Mouse (Mus musculus): ENCODE results near the gene Gcnt7. TPM values are rescaled to one million over a fixed set of nuclear protein-coding genes. Genes with fewer than 3 reads are reported as not detected.

Gcnt7 gene
- polyA plus RNA-seq, 1 experiment from 2014 or later: 0.50 TPM

DNA sequence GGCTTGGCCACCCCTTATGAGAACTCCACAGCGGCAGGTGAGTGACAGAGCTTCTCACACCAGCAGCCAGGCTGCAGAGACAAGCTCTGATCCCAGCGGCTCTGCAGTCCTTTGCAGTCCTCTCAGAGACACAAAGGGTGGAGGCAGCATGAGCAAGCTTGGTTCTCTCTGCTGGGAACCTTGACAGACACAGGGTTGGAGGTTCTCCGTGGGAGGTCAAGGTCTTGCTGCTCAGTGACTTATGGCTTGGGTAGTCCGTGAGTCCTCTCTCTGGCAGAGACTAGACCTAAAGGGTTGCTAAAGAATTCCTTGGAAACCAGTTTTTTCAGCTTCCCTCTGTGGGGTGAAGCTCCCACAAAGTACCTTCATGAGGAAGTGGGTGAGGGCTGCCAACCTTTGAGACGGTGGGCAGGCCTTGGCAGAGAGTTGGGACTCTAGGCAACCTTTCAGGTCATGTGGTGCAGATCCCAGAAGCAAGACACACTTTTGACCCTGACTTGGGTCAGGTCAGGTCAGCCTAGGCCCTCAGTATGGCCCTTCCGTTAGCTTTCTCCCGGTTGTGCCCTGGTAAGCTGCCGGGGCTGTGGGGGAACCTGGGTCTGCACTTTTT, 38.4 kb upstream of the Gcnt7 start:
- no peak overlapping the region for H3K4me2 ChIP-seq (ENCODE audit: low read length)
- ATAC-seq (replicated peaks; ENCODE audit: low FRiP score, low read depth) (no peak), DNase-seq (ENCODE audit: low spot score) (no peak)
- no peaks in the 10 kb centered on the region for H3K4me1 ChIP-seq (replicated peaks; ENCODE audit: insufficient read depth, low read length)
- no peaks in the 10 kb centered on the region for H3K36me3 ChIP-seq (ENCODE audit: insufficient read depth, low read length)
- no peak for TF ChIP-seq CTCF (IDR thresholded peaks at IDR 0.05; ENCODE audit: low read depth)
- H3K4me3 ChIP-seq (replicated peaks; ENCODE audit: low read depth, low read length): no peak overlapping the region
- no peaks in the 10 kb centered on the region for H3K27me3 ChIP-seq (ENCODE audit: insufficient read depth, low read length)
- 73% methylated on average over 8 of the region's 8 CpGs for WGBS
- H3K9me3 ChIP-seq (replicated peaks; ENCODE audit: low read length): no peaks in the 10 kb centered on the region
- H3K27ac ChIP-seq: no peak overlapping the region
- H3K9ac ChIP-seq (ENCODE audit: low read depth, low read length): no peak overlapping the region

GRCm38 (mm10) chr2:172484696-172485370, 26.4 kb upstream of the Gcnt7 start:
- Histone ChIP-seq H3K36me3 (ENCODE audit: insufficient read depth, low read length) (no peaks in the 10 kb centered on the region), H3K27ac (no peak overlapping the region), H3K4me3 (replicated peaks; ENCODE audit: low read depth, low read length) (no peak overlapping the region), H3K9ac (ENCODE audit: low read depth, low read length) (no peak overlapping the region), H3K4me2 (ENCODE audit: low read length) (no peak overlapping the region), H3K27me3 (ENCODE audit: insufficient read depth, low read length) (no peaks in the 10 kb centered on the region), H3K4me1 (replicated peaks; ENCODE audit: insufficient read depth, low read length) (no peaks in the 10 kb centered on the region), H3K9me3 (replicated peaks; ENCODE audit: low read length) (no peaks in the 10 kb centered on the region)
- no peak for DNase-seq (ENCODE audit: low spot score)
- 0 out of 2 replicates have a peak, but pooled peaks have one; percentile 25 for ATAC-seq (replicated peaks; ENCODE audit: low FRiP score, low read depth)
- 17% methylated on average over 12 of the region's 12 CpGs for WGBS
- TF ChIP-seq CTCF (IDR thresholded peaks at IDR 0.05; ENCODE audit: low read depth): no peak

- Histone ChIP-seq H3K36me3 (ENCODE audit: insufficient read depth, low read length) (no peaks in the 10 kb centered on the region), H3K27ac (no peak overlapping the region), H3K4me2 (ENCODE audit: low read length) (no peak overlapping the region), H3K4me3 (replicated peaks; ENCODE audit: low read depth, low read length) (no peak overlapping the region), H3K27me3 (ENCODE audit: insufficient read depth, low read length) (no peaks in the 10 kb centered on the region), H3K4me1 (replicated peaks; ENCODE audit: insufficient read depth, low read length) (no peaks in the 10 kb centered on the region), H3K9me3 (replicated peaks; ENCODE audit: low read length) (no peaks in the 10 kb centered on the region), H3K9ac (ENCODE audit: low read depth, low read length) (no peak overlapping the region)
- no peak for TF ChIP-seq CTCF (IDR thresholded peaks at IDR 0.05; ENCODE audit: low read depth)
- 85% methylated on average over 14 of the region's 14 CpGs for WGBS
- DNase-seq (ENCODE audit: low spot score) (no peak), ATAC-seq (replicated peaks; ENCODE audit: low FRiP score, low read depth) (no peak)
These were observed 25.5 kb upstream of the Gcnt7 start for GRCm38 (mm10) chr2:172483766-172484413.

- ATAC-seq (replicated peaks; ENCODE audit: low FRiP score, low read depth) (no peak), DNase-seq (ENCODE audit: low spot score) (no peak)
- Histone ChIP-seq H3K27me3 (ENCODE audit: insufficient read depth, low read length) (no peaks in the 10 kb centered on the region), H3K4me2 (ENCODE audit: low read length) (no peak overlapping the region), H3K9me3 (replicated peaks; ENCODE audit: low read length) (no peaks in the 10 kb centered on the region), H3K4me3 (replicated peaks; ENCODE audit: low read depth, low read length) (no peak overlapping the region), H3K36me3 (ENCODE audit: insufficient read depth, low read length) (no peaks in the 10 kb centered on the region), H3K9ac (ENCODE audit: low read depth, low read length) (no peak overlapping the region), H3K4me1 (replicated peaks; ENCODE audit: insufficient read depth, low read length) (no peaks in the 10 kb centered on the region), H3K27ac (no peak overlapping the region)
- no peak for TF ChIP-seq CTCF (IDR thresholded peaks at IDR 0.05; ENCODE audit: low read depth)
- 71% methylated on average over 16 of the region's 16 CpGs for WGBS
These were observed 23.4 kb upstream of the Gcnt7 start for GRCm38 (mm10) chr2:172481654-172482385.

DNA sequence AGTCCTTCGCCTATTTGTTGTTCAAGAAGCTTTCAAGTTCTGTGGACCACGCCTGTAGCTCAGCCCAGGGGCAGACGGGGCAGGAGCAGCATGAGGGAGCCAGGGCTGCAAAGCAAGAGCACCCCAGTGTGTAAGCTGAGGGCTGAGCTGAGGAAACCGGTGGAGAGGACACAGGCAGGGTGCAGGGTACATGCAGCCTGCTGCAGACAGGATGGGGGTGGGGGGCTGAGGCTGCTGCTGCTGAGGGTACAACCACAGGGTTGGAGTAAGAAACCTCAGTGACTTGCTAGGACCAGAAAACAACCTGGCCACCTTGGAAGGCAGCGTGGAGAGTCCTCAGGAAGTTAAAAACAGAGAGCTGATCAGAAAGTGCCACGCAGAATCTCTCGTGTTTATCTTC, 21.9 kb upstream of the Gcnt7 start:
- Histone ChIP-seq H3K27ac (no peak overlapping the region), H3K4me3 (replicated peaks; ENCODE audit: low read depth, low read length) (no peak overlapping the region), H3K4me2 (ENCODE audit: low read length) (no peak overlapping the region), H3K27me3 (ENCODE audit: insufficient read depth, low read length) (no peaks in the 10 kb centered on the region), H3K36me3 (ENCODE audit: insufficient read depth, low read length) (no peaks in the 10 kb centered on the region), H3K9me3 (replicated peaks; ENCODE audit: low read length) (no peaks in the 10 kb centered on the region), H3K9ac (ENCODE audit: low read depth, low read length) (no peak overlapping the region), H3K4me1 (replicated peaks; ENCODE audit: insufficient read depth, low read length) (no peaks in the 10 kb centered on the region)
- ATAC-seq (replicated peaks; ENCODE audit: low FRiP score, low read depth) (no peak), DNase-seq (ENCODE audit: low spot score) (no peak)
- WGBS: 76% methylated on average over 7 of the region's 7 CpGs
- no peak for TF ChIP-seq CTCF (IDR thresholded peaks at IDR 0.05; ENCODE audit: low read depth)

- Histone ChIP-seq H3K4me1 (replicated peaks; ENCODE audit: insufficient read depth, low read length) (no peaks in the 10 kb centered on the region; the same call in 1 of the 2 replicates), H3K9me3 (replicated peaks; ENCODE audit: low read length) (no peaks in the 10 kb centered on the region), H3K4me2 (ENCODE audit: low read length) (no peak overlapping the region), H3K36me3 (ENCODE audit: insufficient read depth, low read length) (no peaks in the 10 kb centered on the region), H3K4me3 (replicated peaks; ENCODE audit: low read depth, low read length) (no peak overlapping the region), H3K27me3 (ENCODE audit: insufficient read depth, low read length) (no peaks in the 10 kb centered on the region), H3K9ac (ENCODE audit: low read depth, low read length) (no peak overlapping the region), H3K27ac (no peak overlapping the region)
- peak; percentile 88 for TF ChIP-seq CTCF (IDR thresholded peaks at IDR 0.05; ENCODE audit: low read depth)
- DNase-seq (ENCODE audit: low spot score): peak; percentile 80
- ATAC-seq (replicated peaks; ENCODE audit: low FRiP score, low read depth): no peak
- WGBS: 4% methylated on average over 2 of the region's 2 CpGs
These were observed 19.5 kb upstream of the Gcnt7 start for GRCm38 (mm10) chr2:172477860-172478259.
